Comparison of ENCODE assay signal across 7 mouse cellular contexts in genomic region chr7:25681341-25682231, GRCm38 (mm10). TPM values are rescaled to one million over a fixed set of nuclear protein-coding genes. Genes with fewer than 3 reads are reported as not detected.
A peak's percentile ranks its signal among the peaks of the same experiment; 100 is the strongest.
DNase-seq lines count a peak whose midpoint lies in the region; ATAC-seq lines count a peak whose summit lies in the region.

No protein-coding gene starts in this region.

- no peaks in the 10 kb centered on the region for H3K27me3 ChIP-seq in megakaryocyte, embryonic 14.5 days (replicated peaks)
- peaks cover 11% of the 10 kb centered on the region for H3K27me3 ChIP-seq in forebrain, embryonic 15.5 days

- ATAC-seq in megakaryocyte, adult 5-6 weeks (ENCODE audit: poor library complexity, severe bottlenecking) = no peak
- peak; percentile 4; the same call in 1 of the 2 replicates for ATAC-seq in forebrain, embryonic 15.5 days (replicated peaks)
- ATAC-seq in monocyte, adult 5-6 weeks (replicated peaks; ENCODE audit: insufficient number of reproducible peaks, low FRiP score, low TSS enrichment, poor library complexity, severe bottlenecking) = no peak

- peak; percentile 70 for DNase-seq in thymus, postnatal 25 days
- DNase-seq in left cerebral cortex, adult 18-20 months (ENCODE audit: low spot score in 2 of 2) = no peak

- peaks cover 92% of the 10 kb centered on the region for H3K4me1 ChIP-seq in megakaryocyte, embryonic 14.5 days
- peaks cover 23% of the 10 kb centered on the region for H3K4me1 ChIP-seq in forebrain, embryonic 15.5 days

- H3K79me2 ChIP-seq in macrophage (ENCODE audit: inconsistent target) = peaks cover 25% of the 10 kb centered on the region; the same call in 1 of the 2 replicates

- peaks cover 25% of the 10 kb centered on the region for H3K36me3 ChIP-seq in megakaryocyte, embryonic 14.5 days (replicated peaks; ENCODE audit: low read length)
- no peaks in the 10 kb centered on the region for H3K36me3 ChIP-seq in forebrain, embryonic 15.5 days
- no peaks in the 10 kb centered on the region for H3K36me3 ChIP-seq in macrophage (ENCODE audit: inconsistent target)

- peak overlapping the region; percentile 64 for H3K4me2 ChIP-seq in forebrain, embryonic 15.5 days (replicated peaks)

- H3K9ac ChIP-seq in forebrain, embryonic 15.5 days (replicated peaks) = peak overlapping the region; percentile 60; the same call in 1 of the 2 replicates

- peak overlapping the region; percentile 97 for H3K27ac ChIP-seq in forebrain, embryonic 15.5 days (replicated peaks)
- peak overlapping the region; percentile 93 for H3K27ac ChIP-seq in macrophage

- WGBS in forebrain, embryonic 15.5 days = 61% methylated on average over 15 of the region's 15 CpGs
- 10% methylated on average over 13 of the region's 15 CpGs for WGBS in macrophage (ENCODE audit: missing documents)

- H3K9me3 ChIP-seq in megakaryocyte, embryonic 14.5 days = no peaks in the 10 kb centered on the region
- H3K9me3 ChIP-seq in forebrain, embryonic 15.5 days = no peaks in the 10 kb centered on the region

- H3K4me3 ChIP-seq in megakaryocyte, embryonic 14.5 days (replicated peaks) = peak overlapping the region; percentile 95
- H3K4me3 ChIP-seq in forebrain, embryonic 15.5 days = peak overlapping the region; percentile 69
- H3K4me3 ChIP-seq in macrophage (ENCODE audit: inconsistent target) = peak overlapping the region; percentile 66

RNA-seq across cellular contexts. Expression of gene B9d2, which starts 1.0 kb away (rescaled TPM):
- 89.8 and 105 TPM in 2 replicates for polyA plus RNA-seq in megakaryocyte, embryonic 14.5 days (2012; ENCODE audit: insufficient read depth, low replicate concordance)
- total RNA-seq in megakaryocyte, adult 5-6 weeks (2015) = 24.8 and 32.0 TPM in 2 replicates
- total RNA-seq in megakaryocyte, adult 5-6 weeks (2017) = 26.7 and 44.6 TPM in 2 replicates
- 39.2 and 39.4 TPM in 2 replicates for polyA plus RNA-seq in forebrain, embryonic 15.5 days (2015; fragmentation: Nextera tagmentation; extraction: Ambion mirVana)
- total RNA-seq in macrophage (2018; cell fraction: chromatin; rRNA removed) = 10 to 100 TPM in 19 of 26 experiments, 1 to 10 TPM in 7; 5.0 to 21.3 (median 11.6) TPM
- 10 to 100 TPM in 25 of 26 experiments, 1 to 10 TPM in 1; 9.7 to 17.8 (median 14.2) TPM for total RNA-seq in macrophage (2018; cell fraction: cytosol; rRNA removed)
- 10 to 100 TPM in 15 of 26 experiments, 1 to 10 TPM in 11; 4.5 to 20.0 (median 11.0) TPM for total RNA-seq in macrophage (2018; cell fraction: nucleus; rRNA removed)
- 6.8 to 17.7 TPM (median 9.7 TPM) in 3 replicates for polyA plus RNA-seq in macrophage (2018)
- 10 to 100 TPM; 22.9 to 24.3 TPM for total RNA-seq in left cerebral cortex, adult 18-20 months (2021)
- 29.3 to 50.4 TPM (median 44.2 TPM) in 3 replicates for total RNA-seq in monocyte, adult 5-6 weeks (2017)

RNA-seq across cellular contexts. Expression of gene Tgfb1, which starts 5.2 kb away (rescaled TPM):
- polyA plus RNA-seq in megakaryocyte, embryonic 14.5 days (2012; ENCODE audit: insufficient read depth, low replicate concordance) = 4,315 and 7,169 TPM in 2 replicates
- total RNA-seq in megakaryocyte, adult 5-6 weeks (2015) = 281 and 286 TPM in 2 replicates
- 42.2 and 47.4 TPM in 2 replicates for total RNA-seq in megakaryocyte, adult 5-6 weeks (2017)
- 0.62 and 0.74 TPM in 2 replicates for polyA plus RNA-seq in forebrain, embryonic 15.5 days (2015; fragmentation: Nextera tagmentation; extraction: Ambion mirVana)
- 100 to 1,000 TPM; 119 to 524 (median 241) TPM for total RNA-seq in macrophage (2018; cell fraction: chromatin; rRNA removed)
- 100 to 1,000 TPM; 316 to 653 (median 465) TPM for total RNA-seq in macrophage (2018; cell fraction: cytosol; rRNA removed)
- 100 to 1,000 TPM; 187 to 584 (median 334) TPM for total RNA-seq in macrophage (2018; cell fraction: nucleus; rRNA removed)
- polyA plus RNA-seq in macrophage (2018) = 329 to 471 TPM (median 343 TPM) in 3 replicates
- total RNA-seq in left cerebral cortex, adult 18-20 months (2021) = 1 to 10 TPM; 7.9 to 9.2 TPM
- 59.4 to 115 TPM (median 71.4 TPM) in 3 replicates for total RNA-seq in monocyte, adult 5-6 weeks (2017)

RNA-seq across cellular contexts. Expression of gene Tmem91, which starts 6.6 kb away (rescaled TPM):
- polyA plus RNA-seq in megakaryocyte, embryonic 14.5 days (2012; ENCODE audit: insufficient read depth, low replicate concordance) = 4.3 and 4.7 TPM in 2 replicates
- 0.68 and 0.91 TPM in 2 replicates for total RNA-seq in megakaryocyte, adult 5-6 weeks (2015)
- not detected in 2 replicates for total RNA-seq in megakaryocyte, adult 5-6 weeks (2017)
- 14.4 and 17.0 TPM in 2 replicates for polyA plus RNA-seq in forebrain, embryonic 15.5 days (2015; fragmentation: Nextera tagmentation; extraction: Ambion mirVana)
- 1 to 10 TPM in 21 of 26 experiments, under 1 TPM in 3, not detected in 2; 0.51 to 5.9 (median 2.9) TPM for total RNA-seq in macrophage (2018; cell fraction: chromatin; rRNA removed)
- total RNA-seq in macrophage (2018; cell fraction: cytosol; rRNA removed) = 1 to 10 TPM in 10 of 26 experiments, under 1 TPM in 14, not detected in 2; 0.19 to 2.0 (median 0.92) TPM
- 1 to 10 TPM in 18 of 26 experiments, under 1 TPM in 6, not detected in 2; 0.56 to 3.5 (median 1.9) TPM for total RNA-seq in macrophage (2018; cell fraction: nucleus; rRNA removed)
- 0.25 to 0.59 TPM (median 0.32 TPM) in 3 replicates for polyA plus RNA-seq in macrophage (2018)
- total RNA-seq in left cerebral cortex, adult 18-20 months (2021) = 10 to 100 TPM; 23.6 to 26.5 TPM
- total RNA-seq in monocyte, adult 5-6 weeks (2017) = 0.29 to 1.2 TPM (median 0.96 TPM) in 3 replicates

RNA-seq across cellular contexts. Expression of gene Exosc5, which starts 22.6 kb away (rescaled TPM):
- 233 and 501 TPM in 2 replicates for polyA plus RNA-seq in megakaryocyte, embryonic 14.5 days (2012; ENCODE audit: insufficient read depth, low replicate concordance)
- 31.5 and 33.7 TPM in 2 replicates for total RNA-seq in megakaryocyte, adult 5-6 weeks (2015)
- 19.4 and 20.9 TPM in 2 replicates for total RNA-seq in megakaryocyte, adult 5-6 weeks (2017)
- 50.5 and 51.8 TPM in 2 replicates for polyA plus RNA-seq in forebrain, embryonic 15.5 days (2015; fragmentation: Nextera tagmentation; extraction: Ambion mirVana)
- 10 to 100 TPM in 16 of 26 experiments, 1 to 10 TPM in 9, under 1 TPM in 1; 0.49 to 33.8 (median 13.9) TPM for total RNA-seq in macrophage (2018; cell fraction: chromatin; rRNA removed)
- total RNA-seq in macrophage (2018; cell fraction: cytosol; rRNA removed) = 10 to 100 TPM; 16.3 to 28.0 (median 22.7) TPM
- total RNA-seq in macrophage (2018; cell fraction: nucleus; rRNA removed) = 10 to 100 TPM in 19 of 26 experiments, 1 to 10 TPM in 7; 3.7 to 49.0 (median 13.1) TPM
- polyA plus RNA-seq in macrophage (2018) = 8.2 to 37.9 TPM (median 20.7 TPM) in 3 replicates
- 10 to 100 TPM; 23.5 to 24.4 TPM for total RNA-seq in left cerebral cortex, adult 18-20 months (2021)
- 20.9 to 26.6 TPM (median 23.0 TPM) in 3 replicates for total RNA-seq in monocyte, adult 5-6 weeks (2017)

RNA-seq across cellular contexts. Expression of gene Bckdha, which starts 22.8 kb away (rescaled TPM):
- 31.9 and 39.7 TPM in 2 replicates for polyA plus RNA-seq in megakaryocyte, embryonic 14.5 days (2012; ENCODE audit: insufficient read depth, low replicate concordance)
- total RNA-seq in megakaryocyte, adult 5-6 weeks (2015) = 40.4 TPM in 2 replicates
- total RNA-seq in megakaryocyte, adult 5-6 weeks (2017) = 39.9 and 50.1 TPM in 2 replicates
- polyA plus RNA-seq in forebrain, embryonic 15.5 days (2015; fragmentation: Nextera tagmentation; extraction: Ambion mirVana) = 57.8 and 62.1 TPM in 2 replicates
- total RNA-seq in macrophage (2018; cell fraction: chromatin; rRNA removed) = 10 to 100 TPM in 4 of 26 experiments, 1 to 10 TPM in 22; 1.3 to 12.7 (median 6.6) TPM
- 10 to 100 TPM; 16.5 to 35.3 (median 21.6) TPM for total RNA-seq in macrophage (2018; cell fraction: cytosol; rRNA removed)
- 10 to 100 TPM in 9 of 26 experiments, 1 to 10 TPM in 17; 3.0 to 14.6 (median 8.6) TPM for total RNA-seq in macrophage (2018; cell fraction: nucleus; rRNA removed)
- polyA plus RNA-seq in macrophage (2018) = 16.8 to 34.2 TPM (median 16.9 TPM) in 3 replicates
- 10 to 100 TPM; 35.7 to 40.7 TPM for total RNA-seq in left cerebral cortex, adult 18-20 months (2021)
- total RNA-seq in monocyte, adult 5-6 weeks (2017) = 21.4 to 28.0 TPM (median 26.7 TPM) in 3 replicates

Comparison
In these comparisons a context has a peak if more than half of its experiments do, and no peak if none do; other contexts are left out.
1. RNA of gene Tmem91, which starts 6.6 kb away (total RNA-seq): 23.6 to 26.5 TPM in left cerebral cortex, adult 18-20 months; 0.68 to 0.91 TPM in megakaryocyte, adult 5-6 weeks and 0.29 to 1.2 TPM in monocyte, adult 5-6 weeks; every median in the first group is over 10 times any median in the second.
2. Peak in every context shown above with its lines, with median percentiles within 50 percentile points of each other: H3K4me3 ChIP-seq.